Mouse (Mus musculus) liver (tissue): ENCODE measurements at regions not wholly inside any gene's neighbourhood (a gene's known extent, or its start where the extent isn't known, plus 50 kb on each side); places are given as distances from the start of the nearest gene placed in this dataset.

ENCODE experiments used
- DNase-seq: peaks from one replicate; pipeline ENCODE4 v3.0.0-alpha.2; 2020; ENCODE audit warnings: mixed read lengths

GRCm38 (mm10) chr13:42592945-42593344 is 87.5 kb upstream of the Phactr1 start:
- no peak for DNase-seq

- no peak for DNase-seq
Observed at GRCm38 (mm10) chr13:42593488-42594170, 86.8 kb upstream of the Phactr1 start.

GRCm38 (mm10) chr13:42595180-42595579 is 85.2 kb upstream of the Phactr1 start:
- no peak for DNase-seq

- DNase-seq = no peak
Observed at GRCm38 (mm10) chr13:42597781-42598180, 82.6 kb upstream of the Phactr1 start.

- DNase-seq = no peak
Observed at GRCm38 (mm10) chr13:42603308-42603707, 77.1 kb upstream of the Phactr1 start.

- DNase-seq = no peak
Observed at GRCm38 (mm10) chr13:42607735-42608134, 72.7 kb upstream of the Phactr1 start.

- no peak for DNase-seq
Observed at GRCm38 (mm10) chr13:42608963-42609362, 71.5 kb upstream of the Phactr1 start.

GRCm38 (mm10) chr13:42613326-42613725 is 67.1 kb upstream of the Phactr1 start:
- DNase-seq = no peak

GRCm38 (mm10) chr13:42615826-42616225 is 64.6 kb upstream of the Phactr1 start:
- no peak for DNase-seq

GRCm38 (mm10) chr13:42617225-42617624 is 63.2 kb upstream of the Phactr1 start:
- DNase-seq = no peak

GRCm38 (mm10) chr13:42617844-42618243 is 62.6 kb upstream of the Phactr1 start:
- DNase-seq = no peak

- no peak for DNase-seq
Observed at GRCm38 (mm10) chr13:42619555-42620280, 60.7 kb upstream of the Phactr1 start.

- DNase-seq = peak; percentile 5
Observed at GRCm38 (mm10) chr13:42623491-42623890, 56.9 kb upstream of the Phactr1 start.
